Mouse (Mus musculus) left cerebral cortex, adult 2 months (tissue): ENCODE data around the gene Spice1. TPM values are rescaled to one million over a fixed set of nuclear protein-coding genes. Genes with fewer than 3 reads are reported as not detected.

Source experiments
- DNase-seq, 2 experiments: peaks; one replicate each; pipeline ENCODE4 v3.0.0; 2021 to 2022; ENCODE audit warnings: low spot score in 2 of 2, mixed read lengths in 1 of 2; ENCODE audit errors: extremely low spot score in 1 of 2
- H3K27ac ChIP-seq: fragments of 200-600 bp; 2 replicates; pipeline ENCODE4 v1.8.1; 2022
- H3K4me3 ChIP-seq: fragments of 200-600 bp; 2 replicates; pipeline ENCODE4 v1.8.1; 2022
- CTCF ChIP-seq: fragments of 200-600 bp; IDR thresholded peaks from 2 replicates; pipeline ENCODE4 v1.8.1; 2022; ENCODE audit warnings: antibody characterized with exemption, mild to moderate bottlenecking, moderate library complexity
- intact Hi-C: fragments of 180-260 bp; cut with DNase I; formaldehyde crosslinking; loops from one replicate; pipeline ENCODE4 v1.15.1; 2025
- total RNA-seq, 2 experiments: library from RNA; stranded (reverse); gene quantifications; 2 replicates each; pipeline ENCODE4 v1.2.3; 2021

Spice1 gene
- total RNA-seq, 2 experiments from 2014 or later: 19.5 to 22.7 TPM

DNA sequence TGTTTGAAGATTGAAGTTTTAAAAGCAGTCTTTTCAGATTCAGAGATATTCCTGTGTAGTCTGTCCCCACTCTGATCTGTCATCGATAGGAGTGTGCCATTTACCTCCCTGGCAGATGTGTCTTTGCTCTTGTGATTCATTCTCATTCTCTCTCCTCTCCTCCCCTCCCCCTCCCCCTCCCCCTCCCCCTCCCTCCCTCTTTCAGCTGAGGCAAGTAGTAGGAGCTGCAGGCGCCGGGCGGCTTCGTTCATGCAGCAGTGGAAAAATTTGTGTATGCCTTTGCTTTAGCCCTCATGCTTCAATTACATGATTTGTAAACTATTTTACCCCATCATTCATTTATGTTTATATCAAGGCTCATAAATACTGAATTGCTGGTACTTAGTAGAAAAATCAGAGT lies 34.7 kb downstream of the Spice1 start:
- intact Hi-C loops: no loop called here
- H3K27ac ChIP-seq: no peak overlapping the region
- no peak for TF ChIP-seq CTCF
- no peak for DNase-seq
- no peak overlapping the region for H3K4me3 ChIP-seq

DNA sequence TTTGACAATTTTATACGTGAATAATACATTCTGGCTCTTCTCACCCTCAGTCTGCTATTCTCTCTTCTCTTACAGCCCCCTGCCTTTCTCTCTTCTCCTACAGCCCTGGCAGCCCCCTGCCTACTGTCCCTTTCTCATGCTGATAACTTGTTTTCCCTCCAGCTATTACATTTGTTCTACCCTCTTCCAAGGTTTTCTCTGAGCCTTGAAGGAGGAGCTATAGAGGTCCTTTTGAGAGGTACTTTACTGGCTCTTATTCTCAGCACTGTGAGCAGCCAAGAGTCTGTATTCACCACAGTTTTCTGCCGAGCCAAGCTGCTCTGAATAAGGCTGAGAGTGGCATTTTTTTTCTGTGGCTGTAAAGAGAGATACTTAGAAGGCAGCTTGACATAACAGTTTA lies 36.6 kb downstream of the Spice1 start:
- no peak overlapping the region for H3K27ac ChIP-seq
- H3K4me3 ChIP-seq: no peak overlapping the region
- intact Hi-C loops: no loop called here
- TF ChIP-seq CTCF: no peak
- no peak for DNase-seq

- TF ChIP-seq CTCF: no peak
Observed at GRCm38 (mm10) chr16:44384251-44384650, 37.3 kb downstream of the Spice1 start.

GRCm38 (mm10) chr16:44391877-44392548 lies 45.1 kb downstream of the Spice1 start:
- intact Hi-C loops: no loop called here
- TF ChIP-seq CTCF: peak; percentile 81
- peak; percentile 56 to 65 for DNase-seq
- Histone ChIP-seq H3K27ac (no peak overlapping the region), H3K4me3 (no peak overlapping the region)

More at GRCm38 (mm10) chr16:44384251-44384650, 37.3 kb downstream of the Spice1 start:
- H3K27ac ChIP-seq: no peak overlapping the region
- H3K4me3 ChIP-seq: no peak overlapping the region
- intact Hi-C loops: no loop called here
- DNase-seq: no peak

- DNase-seq: peak; percentile 86 to 87
- H3K27ac ChIP-seq: peak within 1 kb of the TSS; percentile 38; the same call in 1 of the 2 replicates
- intact Hi-C loops: no loop called here
- H3K4me3 ChIP-seq: peak within 1 kb of the TSS; percentile 46
- TF ChIP-seq CTCF: no peak
Observed at GRCm38 (mm10) chr16:44394577-44395243, 47.8 kb downstream of the Spice1 start, which contains the start of gene Cfap44. Gene Cfap44, plus strand, starts transcription at chr16:44394796.

DNA sequence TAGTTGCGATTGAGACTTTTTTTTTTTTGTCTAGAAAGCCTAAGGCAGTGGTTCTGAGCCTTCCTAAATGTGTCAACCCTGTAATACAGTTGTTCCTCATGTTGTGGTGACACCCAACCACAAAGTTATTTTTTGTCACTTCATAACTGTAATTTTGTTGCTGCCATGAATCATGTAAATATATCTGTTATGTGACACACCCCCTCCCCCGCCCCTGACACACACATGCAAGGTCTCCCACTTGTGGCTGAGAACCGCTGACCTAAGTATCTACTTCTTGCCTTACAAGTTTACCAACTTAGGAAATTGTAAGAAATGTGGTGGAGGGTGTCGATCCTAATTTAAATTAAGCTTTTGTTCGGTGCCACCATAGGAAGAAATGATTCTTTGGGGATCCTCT lies 58.0 kb downstream of the Spice1 start:
- H3K27ac ChIP-seq: no peak overlapping the region
- TF ChIP-seq CTCF: no peak
- intact Hi-C loops: no loop called here
- H3K4me3 ChIP-seq: no peak overlapping the region
- no peak for DNase-seq

DNA sequence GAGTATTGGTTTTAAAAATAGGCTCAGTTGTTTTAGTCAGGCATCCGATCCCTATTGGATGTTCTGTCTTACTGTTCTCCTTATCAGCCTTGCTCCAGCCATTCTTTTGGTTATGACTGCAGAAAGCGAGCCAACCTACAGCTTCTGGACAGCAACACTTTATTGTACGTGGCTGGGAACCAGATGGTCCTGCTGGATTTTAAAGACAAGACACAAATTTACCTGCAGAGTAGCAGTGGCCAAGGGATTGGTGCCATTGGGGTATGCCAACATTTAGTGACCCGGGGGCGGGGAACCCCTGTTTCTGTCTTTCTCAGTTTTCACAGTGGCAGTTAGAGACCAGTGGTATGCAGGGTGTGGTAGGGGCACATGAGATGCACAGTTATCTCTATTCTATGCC lies 60.3 kb downstream of the Spice1 start:
- Histone ChIP-seq H3K27ac (no peak overlapping the region), H3K4me3 (no peak overlapping the region)
- DNase-seq: no peak
- no peak for TF ChIP-seq CTCF
- intact Hi-C loops: no loop called here

DNA sequence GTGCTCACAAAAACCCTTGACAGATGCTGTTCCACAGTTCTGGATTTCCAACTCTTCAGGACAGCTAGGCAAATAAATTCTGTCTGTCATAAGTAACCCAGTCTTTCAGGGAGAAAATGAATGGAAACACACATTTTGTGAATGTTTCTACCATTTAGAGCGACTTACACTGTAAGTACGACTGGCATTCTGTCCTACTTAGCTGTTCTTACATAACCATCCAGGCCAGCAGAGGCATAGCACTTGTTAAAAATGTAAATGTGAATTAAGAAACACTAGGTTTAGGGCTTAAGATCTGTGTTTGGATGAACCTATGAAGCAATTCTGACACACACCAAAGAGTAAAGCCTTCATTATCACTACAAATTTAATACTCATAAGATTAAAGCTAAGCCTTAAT lies 61.4 kb downstream of the Spice1 start:
- no peak for DNase-seq
- no peak for TF ChIP-seq CTCF
- intact Hi-C loops: no loop called here

DNA sequence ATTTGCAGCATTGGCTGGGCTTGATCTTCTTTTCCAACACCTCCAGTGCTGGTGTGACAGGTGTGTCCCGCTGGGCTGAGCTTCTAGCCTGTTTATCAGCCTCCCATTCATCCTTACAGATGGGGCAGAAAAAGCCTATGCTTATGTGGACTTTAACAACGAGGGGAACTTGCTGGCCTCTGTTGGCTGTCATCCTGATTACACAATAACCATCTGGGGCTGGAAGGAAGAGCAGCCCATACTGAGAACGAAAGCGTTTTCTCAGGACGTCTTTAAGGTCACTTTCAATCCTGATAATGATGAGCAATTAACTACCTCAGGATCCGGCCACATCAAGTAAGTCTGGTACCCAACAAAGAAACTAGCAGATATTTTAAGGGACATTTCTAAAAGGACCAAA lies 63.3 kb downstream of the Spice1 start:
- Histone ChIP-seq H3K27ac (no peak overlapping the region), H3K4me3 (no peak overlapping the region)
- intact Hi-C loops: no loop called here
- no peak for DNase-seq
- TF ChIP-seq CTCF: no peak

More for the DNA sequence above, 61.4 kb downstream of the Spice1 start:
- Histone ChIP-seq H3K27ac (peak overlapping the region; percentile 74), H3K4me3 (no peak overlapping the region)

DNA sequence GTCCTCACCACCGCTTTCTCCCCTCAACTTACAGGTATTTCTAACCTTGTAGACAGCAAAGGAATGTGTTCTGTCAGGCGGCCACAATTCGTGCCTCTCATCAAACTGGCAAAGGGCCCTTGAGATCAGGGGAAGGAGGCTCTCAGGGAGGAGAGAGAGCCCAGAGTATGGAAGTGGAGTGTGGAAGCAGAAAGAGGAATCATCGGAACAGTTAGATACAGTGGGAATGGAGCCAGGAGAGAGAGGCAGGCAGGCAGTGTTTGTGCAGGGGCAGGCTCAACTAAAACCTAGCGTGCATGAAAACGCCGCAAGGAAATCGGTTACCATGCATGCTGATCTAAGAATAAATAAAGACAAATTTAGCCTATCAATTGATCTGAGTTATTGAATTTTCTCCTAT lies 70.7 kb downstream of the Spice1 start:
- Histone ChIP-seq H3K27ac (no peak overlapping the region), H3K4me3 (no peak overlapping the region)
- DNase-seq: peak in 1 of 2 experiments; percentile 14
- intact Hi-C loops: no loop called here
- no peak for TF ChIP-seq CTCF

DNA sequence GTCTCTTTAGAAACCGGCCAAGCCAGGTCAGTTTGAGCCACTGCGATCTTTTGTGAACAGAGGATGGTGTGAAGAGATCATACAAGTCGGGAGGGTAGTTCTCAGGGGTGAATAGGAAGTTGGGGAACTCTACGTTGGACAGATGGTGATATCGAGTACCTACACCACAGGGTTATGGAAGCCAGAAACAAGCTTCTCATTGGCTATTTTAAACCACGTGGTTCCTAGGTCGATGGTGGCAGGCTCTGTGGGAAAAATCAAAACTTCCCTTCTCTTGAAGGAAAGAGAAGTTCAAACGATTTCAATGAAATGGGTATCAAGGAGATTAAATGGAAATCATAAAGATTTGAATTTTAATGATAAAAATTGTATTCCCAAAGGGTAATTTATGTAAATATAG lies 74.8 kb downstream of the Spice1 start:
- H3K4me3 ChIP-seq: no peak overlapping the region
- TF ChIP-seq CTCF: no peak
- no peak for DNase-seq
- no peak overlapping the region for H3K27ac ChIP-seq
- intact Hi-C loops: no loop called here

DNA sequence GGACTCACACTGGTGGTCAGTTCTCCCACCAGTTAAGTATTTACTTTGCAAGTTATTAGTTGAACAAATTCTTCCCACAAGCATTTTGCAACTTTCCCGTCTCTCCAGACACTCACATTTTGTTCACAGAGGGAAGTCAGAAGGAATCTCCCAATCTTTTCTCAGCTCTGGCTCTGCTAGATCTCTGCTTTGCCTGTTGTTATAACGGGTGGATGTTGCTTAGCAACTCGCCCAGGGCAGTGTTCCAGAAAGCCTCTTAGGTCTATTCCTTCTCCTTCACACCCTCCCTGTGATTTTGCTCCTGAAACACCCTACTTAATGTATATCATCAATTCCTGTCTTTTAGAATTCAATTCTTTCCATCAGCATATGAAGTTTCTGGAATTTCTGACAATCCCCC lies 76.6 kb downstream of the Spice1 start:
- Histone ChIP-seq H3K4me3 (no peak overlapping the region), H3K27ac (0 out of 2 replicates have a peak overlapping the region, but pooled peaks have one; percentile 44)
- peak; percentile 60 to 66 for DNase-seq
- intact Hi-C loops: no loop called here
- no peak for TF ChIP-seq CTCF
